Mouse (Mus musculus) kidney, adult 18-20 months (tissue): ENCODE data around the gene Fcnb.

Source experiments
- DNase-seq: peaks from one replicate; pipeline ENCODE4 v3.0.0; 2021

Fcnb gene

DNA sequence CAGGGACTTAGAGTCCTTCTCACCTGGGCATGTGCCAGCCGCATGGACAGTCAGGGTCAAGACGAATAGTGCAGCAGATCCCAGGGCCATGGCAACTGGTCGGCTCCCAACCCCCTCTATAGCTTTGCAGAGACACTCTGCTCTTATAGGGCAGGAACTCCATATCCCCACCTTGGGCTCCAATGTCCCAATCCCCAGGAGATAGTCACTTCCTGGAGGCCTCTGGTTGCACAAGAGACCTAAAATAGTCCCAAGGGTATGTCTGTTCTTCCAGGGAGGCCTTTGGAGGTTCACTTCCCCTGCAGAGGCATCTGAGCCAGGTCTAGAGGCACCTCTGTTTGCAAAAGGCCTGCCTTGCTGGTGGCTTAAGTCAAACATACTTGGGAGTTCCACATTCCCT is at the start of gene Fcnb:
Fcnb (minus strand) TSS at position 118 of the 400 bp plus-strand sequence.
- DNase-seq = no peak

DNA sequence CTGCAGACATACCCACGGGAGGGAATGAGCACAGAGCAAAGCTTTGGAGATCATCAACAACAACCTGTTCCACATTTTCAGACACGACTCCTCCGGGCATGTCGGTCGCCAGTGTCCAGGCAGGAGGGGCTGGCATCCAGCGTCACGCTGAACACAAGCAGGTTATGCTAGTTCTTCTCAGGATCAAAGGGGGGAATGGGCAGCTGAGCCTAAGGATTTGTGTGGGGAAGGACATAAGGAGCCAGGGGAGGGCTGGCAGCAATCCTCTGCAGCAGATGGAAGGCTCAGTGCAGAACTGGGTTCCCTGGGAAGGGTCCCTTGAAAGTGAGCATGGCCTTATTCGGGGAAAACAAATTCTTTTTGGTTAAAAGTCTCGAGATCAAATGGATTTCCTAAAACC is 49.1 kb upstream of the Fcnb start:
- no peak for DNase-seq

DNA sequence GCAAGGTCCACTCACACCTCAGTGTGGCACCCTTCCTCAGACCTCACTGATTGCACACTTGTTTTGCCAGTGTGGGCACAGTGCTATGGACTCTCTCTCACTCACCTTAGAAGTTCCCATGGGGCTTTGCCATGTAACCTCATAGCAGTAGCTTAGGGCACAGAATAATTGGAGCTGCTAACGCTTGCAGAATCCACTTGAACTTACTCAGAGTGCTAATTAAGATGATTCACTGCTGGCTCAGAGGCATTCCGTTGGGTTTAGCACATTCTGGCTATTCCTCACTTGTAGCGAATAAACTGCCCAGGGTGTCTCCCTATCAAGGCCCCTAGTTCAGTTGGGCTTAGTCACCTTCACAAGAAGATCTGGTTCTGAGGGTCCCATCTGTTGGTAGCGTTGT is 47.4 kb upstream of the Fcnb start:
- no peak for DNase-seq

DNA sequence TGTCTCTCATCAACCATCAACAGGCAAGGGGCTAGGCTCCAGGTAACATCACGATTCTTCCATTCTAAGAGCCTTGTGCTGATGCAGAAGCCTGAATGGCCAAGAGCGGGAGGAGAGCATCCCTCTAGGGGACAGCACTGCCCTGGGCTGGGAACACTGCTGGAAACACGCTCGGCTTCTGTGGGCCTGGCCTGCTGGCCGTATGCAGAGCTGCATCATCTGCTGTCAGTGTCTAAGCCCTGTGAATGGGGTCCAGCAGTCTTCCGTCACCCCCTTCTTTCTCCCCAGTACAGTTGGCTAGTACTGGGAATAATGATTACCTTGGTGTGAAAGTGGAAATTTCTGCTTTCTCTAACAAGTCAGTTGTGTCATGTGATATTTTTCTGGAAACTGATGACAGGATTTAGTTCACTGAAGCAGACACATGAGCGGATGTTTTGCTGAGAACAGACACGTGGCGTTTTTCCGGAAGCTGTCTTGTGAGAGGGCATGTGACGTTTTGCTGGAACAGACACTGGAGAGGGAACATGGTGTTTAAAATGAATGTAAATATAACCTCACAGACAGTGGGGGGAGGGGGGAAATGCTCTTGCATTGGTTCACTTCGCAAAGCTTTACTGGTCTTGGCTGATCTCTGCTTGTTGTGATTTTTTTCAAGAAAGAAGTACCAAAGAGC is 42.2 kb upstream of the Fcnb start:
- peak; percentile 8 for DNase-seq

DNA sequence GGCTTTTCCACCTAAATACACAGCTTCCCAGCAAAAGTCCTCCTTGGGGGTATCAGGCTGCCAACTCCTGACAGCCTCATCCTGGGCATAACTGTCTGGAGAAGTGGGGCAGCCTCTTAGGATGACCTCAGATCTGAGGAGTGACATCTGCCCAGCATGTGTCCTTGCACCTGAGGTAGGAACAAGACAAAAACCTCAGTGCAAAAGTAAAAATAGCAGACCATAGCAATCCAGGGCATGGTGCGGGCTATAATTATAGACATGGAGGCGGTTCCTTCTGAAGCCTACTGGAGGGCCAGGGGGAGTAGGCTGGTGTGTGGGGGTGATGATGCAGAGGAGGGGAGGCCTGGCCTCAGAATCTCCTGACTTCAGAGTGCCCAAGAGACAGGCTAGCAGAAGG is 39.2 kb upstream of the Fcnb start:
- no peak for DNase-seq

DNA sequence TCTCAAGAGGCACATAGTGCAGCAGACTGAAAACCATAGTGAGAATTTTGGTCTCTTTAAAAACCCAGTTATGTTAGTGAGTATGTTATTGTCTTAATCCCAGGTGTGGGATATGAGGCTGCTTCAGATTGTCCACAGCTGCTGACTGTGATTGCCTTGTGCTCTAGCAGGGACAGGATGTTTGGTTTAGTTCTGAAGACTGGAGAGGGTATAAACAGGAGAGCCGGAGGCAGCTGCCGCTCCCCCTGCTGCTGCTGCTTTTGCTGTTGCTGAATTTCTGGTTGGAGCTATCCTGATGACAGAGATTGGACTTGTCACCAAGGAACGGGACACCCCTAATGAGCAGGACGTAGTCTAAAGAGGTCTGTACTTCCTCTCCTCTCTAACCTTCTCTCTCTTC is 36.6 kb upstream of the Fcnb start:
- DNase-seq = no peak

DNA sequence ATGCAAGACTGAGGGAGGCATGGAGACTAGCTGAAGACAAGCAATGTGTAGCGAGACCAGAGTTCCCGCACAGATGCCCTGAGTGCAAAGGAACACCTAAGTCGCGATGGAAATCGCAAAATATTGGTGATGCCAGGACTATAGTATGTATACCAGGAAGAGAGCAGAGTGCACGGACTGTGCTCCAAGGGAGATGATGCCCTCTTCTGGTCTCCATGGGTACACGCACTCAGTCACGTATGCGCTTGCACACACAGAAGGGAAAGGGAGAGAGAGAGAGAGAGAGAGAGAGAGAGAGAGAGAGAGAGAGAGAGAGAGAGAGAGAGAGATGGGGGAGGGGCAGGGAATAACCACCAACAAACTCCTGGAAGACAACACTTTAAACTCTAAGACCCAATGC is 35.7 kb upstream of the Fcnb start:
- no peak for DNase-seq

DNA sequence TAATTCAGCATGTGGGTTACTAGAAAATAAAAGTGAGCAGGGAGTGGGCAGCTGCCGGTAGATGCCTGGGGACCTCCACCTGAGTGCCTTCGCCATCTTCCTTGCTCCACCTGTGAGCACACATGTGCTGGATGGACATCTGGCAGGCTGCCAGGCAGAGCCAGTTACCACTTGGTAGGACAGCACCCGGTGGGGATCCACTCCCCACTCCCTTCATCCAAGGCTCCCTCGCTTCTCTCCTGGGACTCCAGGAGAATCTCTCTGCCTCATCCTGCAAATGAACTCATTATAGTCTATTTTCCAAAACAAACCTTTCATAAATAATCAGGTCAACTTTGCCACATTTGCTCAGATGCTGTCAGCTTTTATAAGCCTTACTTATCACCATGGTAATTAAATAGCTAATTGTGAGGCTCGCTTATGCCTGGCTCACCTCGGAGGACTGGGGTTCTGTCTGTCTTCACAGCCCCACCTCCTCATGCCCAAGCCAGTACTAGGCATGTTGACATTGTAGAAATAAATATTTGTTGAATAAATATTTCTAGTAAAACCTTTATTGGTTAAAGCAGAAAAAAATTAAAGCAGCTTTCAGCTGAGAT is 33.9 kb upstream of the Fcnb start:
- no peak for DNase-seq

DNA sequence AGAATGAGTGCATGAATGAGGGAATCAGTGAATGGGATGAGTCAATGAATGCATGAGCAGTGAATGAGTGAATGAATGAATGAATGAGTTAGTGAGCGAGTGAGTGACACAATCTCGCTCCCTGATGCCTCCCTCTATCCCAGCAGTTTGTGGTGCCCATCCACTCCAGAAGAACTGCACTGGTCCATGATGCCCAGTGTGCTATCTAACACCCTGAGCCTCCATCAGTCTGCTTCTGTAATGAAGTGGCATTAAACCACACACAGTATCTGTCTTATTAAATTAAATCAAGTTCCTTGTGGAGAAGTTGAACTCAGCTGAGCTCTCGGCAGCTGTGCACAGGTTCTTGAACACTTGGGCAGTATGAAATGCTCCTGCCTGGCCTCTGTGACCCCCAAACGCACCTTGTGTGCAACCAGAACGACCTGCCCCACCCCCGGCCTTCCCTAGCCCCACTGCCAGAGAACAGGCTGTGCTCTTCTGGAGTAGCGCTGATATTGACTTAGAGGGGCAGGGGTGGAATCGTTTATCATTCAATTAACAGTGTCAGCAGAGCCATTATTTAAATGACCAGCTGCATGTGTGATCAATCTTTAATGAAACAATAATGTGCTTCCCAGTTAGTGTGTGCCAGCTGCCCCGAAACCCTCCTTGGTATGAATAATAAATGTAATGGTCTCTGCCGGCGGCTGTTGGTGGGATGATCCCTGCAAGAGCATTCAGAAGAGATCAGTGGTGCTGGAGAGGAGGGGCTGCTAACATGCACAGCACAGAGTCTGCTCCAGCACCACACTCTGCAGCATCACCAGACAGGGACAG is 33.0 kb upstream of the Fcnb start:
- no peak for DNase-seq

DNA sequence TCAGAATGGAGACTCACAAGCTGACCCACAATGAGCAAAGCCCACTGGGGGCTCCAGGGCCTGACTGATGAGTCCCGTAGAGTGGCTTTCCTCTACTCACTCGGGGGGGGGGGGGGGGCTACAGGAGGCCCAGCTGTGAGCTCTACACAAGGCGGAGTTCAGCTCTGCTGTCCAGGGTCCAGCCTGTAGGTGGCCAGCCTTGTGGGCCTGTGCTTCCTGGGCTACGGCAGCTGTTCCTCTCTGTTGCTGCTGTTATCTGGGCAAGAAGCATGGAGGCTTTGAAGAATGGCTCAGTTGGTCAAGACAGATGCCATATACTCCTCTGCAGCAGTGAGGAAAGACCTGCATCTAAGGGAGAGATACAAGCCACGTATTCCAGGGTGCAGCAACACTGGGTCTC is 24.1 kb upstream of the Fcnb start:
- no peak for DNase-seq

DNA sequence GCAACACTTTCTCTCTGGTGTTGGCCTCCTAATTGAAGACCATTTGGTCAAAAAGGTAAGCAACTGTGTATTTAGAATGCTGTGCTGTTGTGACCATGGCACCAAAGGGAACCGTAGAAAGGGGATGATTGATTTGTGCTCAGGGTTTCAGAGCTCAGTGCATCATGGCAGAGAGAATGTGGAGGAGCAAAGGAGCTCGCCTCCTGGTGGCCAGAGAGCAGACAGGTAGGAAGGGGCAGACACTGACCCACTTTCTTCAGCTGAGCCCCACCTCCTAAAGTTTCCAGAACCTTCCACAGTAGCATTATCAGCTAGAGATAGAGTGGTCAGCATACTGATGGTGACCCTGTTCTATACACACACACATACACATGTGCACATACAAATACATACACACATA is 21.3 kb upstream of the Fcnb start:
- DNase-seq = no peak

DNA sequence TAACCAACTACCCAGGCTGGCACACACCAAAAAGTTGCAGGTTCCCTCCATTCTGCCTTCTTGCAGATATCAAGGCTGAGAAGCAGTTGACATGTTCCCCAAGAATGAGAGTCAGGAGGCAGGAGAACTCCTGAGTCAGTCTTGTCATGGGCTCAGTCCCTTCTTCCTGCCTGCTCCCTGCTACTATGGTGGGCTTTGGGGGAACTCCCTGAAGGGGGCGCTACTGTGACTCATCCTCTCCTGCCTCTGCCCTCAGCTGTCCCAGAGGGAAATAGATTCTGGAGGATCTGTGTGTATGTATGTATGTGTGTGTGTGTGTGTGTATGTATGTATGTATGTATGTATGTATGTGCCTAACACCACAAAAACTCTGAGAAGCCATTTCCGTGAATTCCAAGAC is 19.0 kb upstream of the Fcnb start:
- DNase-seq = no peak

DNA sequence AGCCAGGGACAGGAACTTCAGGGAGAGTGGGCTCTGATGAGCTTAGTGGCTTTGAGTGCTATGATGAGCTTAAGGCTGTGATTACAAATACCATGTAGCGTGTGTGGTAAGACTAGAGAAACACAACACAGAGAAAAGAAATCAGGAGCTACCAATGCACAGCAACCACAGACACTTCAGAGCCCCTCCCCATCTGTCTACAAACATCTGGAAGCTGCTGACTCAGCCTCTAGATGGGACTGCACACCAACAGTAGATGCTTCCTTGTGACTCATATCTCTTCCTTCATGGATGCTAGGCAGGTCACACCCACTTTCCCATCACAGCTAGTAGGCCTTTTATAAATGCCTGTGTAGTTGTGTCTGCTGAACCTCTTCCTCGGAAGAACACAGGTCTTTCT is 17.2 kb upstream of the Fcnb start:
- no peak for DNase-seq

DNA sequence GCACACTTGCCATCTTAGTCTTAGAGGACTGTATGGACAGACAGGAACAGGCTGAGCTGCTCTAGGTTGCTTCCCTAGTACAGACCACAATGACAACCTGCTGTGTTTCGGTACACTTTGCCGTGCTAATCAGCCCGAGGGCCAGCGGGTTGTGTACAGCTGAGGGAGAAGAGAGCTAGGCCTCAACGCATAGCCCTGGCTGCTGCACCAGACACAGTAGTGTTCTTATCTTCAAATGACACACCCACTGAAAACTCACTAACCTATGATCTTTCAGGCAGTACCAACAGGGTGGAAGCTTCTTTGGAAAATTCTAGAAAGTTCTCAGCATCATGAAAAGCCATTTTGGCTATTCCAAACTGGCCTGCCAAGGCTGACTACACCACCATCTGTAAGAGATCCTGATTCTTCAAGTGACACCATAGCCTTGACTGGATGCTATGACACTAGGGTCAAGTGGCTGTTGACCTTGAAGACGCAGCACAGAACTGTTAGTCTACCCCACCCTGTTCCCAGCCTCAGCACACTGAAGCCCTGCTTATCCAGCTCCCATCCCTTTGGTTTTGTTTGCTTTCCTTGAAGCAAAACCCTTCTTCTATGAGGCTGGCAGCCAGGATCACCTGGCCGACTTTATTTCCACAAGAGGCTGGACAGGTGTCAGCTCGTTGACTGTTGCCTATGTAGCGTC is 16.3 kb upstream of the Fcnb start:
- no peak for DNase-seq

DNA sequence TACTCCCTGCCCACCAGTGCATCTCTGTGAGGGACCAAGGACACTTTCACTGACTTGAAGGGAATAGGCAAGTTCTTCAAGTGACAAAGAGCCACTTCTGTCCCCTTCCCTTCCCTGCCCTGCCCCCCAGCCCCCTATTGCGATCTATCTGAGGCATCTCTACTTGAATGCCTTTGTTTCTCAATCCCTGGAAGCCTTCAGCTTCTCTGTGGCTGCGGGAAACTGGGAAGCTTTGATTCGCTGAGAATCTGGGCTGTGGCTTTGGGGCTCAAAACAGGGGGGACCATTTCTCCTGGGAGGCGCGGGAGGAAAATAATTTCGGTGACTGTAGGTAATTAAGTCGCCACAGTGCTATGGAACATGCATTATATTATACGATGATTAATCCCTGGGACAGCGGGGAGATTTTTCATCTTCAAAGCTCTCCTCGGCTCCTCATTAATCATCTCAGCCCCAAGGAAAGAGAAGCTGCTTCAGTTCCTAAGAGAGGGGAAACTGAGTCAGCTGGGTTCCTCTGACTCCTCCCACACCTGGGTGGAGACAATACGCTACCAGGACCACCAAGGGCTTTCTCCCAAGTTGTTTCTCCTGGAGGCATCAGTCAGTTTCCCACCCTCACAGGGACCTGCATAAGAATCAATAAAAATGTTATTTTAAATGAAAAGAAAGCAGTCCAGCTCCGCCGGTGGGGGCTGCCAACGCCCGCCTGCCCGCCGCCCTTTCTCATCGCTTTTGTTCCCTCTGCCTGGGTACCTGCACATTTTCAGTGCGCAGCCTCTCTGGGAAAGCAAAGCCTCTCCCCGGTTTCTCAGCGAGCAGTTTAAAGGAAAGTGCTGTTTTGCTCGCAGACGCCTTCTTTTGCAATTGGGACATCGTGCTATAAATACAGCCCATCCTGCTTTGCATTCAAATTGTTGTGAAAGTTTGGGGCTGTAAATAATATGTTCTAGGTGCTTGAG is 14.1 kb upstream of the Fcnb start:
- DNase-seq = no peak

DNA sequence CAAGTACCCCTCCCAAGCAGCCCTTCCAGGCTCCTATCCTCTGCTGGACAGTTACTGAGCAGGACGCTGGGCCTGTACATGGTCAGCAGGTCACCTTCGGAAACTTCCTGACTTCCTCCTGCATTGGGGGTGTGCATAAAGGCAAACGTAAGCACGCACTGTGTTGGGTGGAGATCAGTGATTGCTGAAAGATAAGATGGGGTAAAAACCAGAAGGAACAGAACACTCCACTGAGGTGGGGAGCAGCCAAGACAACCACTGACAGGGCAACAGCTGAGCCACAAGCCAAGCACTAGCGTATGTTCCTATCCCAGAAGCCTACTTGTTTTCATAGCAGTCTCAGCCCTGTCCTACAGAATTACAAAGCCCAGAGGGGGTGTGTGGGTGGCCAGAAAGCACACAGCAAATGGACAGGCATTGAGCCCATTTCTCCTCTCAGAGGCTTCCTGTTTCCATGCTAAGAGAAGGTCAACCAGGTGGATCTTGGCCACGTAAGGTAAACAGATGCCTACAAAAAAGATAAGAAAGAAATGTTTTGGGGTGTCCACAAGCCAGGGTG is 12.1 kb upstream of the Fcnb start:
- DNase-seq = no peak

DNA sequence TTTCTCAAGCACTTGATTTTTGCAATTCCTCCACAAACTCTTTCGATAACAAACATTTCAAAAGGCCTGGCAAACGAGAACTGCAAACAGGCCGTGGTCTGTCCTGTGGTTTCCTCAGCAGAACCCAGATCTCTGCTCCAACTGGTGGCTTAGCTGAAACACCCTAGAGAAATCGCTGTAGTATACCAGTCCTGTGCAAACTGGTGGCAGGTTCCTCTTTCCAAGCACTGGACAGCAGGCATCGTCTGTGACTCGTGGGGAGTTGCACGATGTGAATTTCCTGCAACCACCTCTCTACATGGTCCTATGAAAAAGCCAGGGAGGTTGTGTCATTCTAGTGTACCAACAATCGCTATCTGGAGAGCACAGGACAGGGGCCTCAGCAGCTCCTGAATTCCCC is 7.4 kb upstream of the Fcnb start:
- no peak for DNase-seq

DNA sequence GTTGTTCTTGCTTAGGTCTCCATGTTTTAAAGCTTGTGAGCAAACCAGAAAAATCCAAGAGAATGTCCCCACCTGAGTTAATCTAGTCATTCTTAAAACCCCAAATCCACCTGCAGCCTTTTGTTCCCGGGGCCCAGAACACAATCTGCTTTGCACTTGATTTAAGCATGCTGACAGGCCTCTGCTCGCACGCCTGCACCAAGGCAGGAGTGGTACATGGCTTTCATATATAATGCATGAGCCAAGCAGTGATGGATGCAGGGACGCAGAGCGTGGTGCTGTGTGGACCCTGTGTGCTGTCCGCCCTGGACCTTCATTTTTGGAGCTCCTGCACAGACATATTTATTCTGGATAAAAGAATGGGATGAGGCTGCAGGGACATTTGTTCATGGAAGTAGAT is 6.4 kb upstream of the Fcnb start:
- no peak for DNase-seq

DNA sequence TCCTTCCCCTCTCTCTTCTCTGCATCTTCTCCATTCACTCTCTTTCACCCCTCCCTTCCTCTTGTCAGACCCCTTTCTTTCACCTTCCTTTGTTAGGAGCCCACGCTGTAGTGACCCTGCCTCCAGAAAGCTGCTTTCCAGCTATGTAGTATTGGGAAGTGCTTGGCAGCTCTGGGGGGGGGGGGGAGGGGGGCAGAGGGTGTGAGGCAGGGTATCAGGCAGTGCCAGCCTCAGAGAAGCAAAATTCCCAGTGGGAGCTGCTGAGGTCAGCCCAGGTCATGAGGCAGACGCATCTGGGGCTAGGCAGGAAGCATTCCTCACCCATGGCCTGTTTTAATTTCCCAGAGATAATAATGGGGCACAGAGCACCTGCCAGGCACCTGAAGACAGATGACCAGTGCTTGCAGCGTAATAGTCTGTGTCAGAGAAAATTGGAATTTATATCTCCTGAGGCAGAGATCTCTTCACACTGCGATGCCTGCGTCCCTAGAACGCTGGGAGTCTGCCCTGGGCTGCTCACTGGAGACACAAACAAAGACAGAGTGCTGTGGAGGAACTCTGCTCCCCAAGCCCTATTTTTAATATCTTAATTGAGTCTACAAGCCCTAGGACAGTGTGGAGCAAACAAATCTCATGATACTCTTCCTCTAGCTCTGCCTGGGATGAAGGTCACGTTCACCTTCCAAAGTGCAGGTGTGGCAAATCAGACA is 5.8 kb upstream of the Fcnb start:
- no peak for DNase-seq

DNA sequence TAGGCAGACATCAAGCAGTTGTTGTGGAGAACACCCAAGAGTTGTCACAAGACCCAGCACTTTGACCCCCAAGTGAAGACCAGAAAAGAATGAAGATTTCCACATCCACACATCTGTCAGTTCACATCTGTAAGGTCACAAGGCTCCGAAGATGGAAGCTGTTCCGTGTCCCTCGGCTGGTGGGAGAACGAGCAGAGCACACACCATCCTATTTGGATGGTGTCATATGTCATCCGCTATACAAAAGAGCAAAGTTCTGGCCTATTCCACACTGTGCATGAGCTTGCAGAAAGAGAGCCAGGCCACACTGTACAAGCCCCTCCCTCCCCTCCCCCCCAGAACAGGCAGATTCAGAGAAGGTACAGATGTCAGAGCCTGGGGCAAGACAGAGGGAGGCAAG is 4.4 kb upstream of the Fcnb start:
- DNase-seq = no peak

DNA sequence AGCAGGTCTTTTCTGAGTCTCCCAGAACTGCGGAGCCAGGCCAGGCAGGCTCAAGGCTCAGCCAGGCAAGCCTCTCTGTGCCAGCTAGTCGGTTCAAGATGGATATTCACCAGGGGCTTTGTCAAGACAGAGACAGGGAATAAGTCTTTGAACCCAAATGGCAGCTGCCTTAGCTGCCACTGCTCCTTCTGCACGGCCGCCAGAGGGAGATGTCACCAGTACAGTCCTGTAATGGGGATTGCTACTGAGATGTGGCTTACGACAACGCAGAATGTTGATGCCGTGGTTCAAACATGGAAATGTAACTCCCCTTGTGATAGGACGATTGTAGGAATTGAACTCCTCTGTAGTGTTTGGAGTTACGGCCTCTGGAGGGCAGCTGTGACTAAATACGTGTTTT is 1.4 kb upstream of the Fcnb start:
- no peak for DNase-seq
